Mouse (Mus musculus) thymus, postnatal 0 days (tissue): Measurements from ENCODE around the gene Fam222b. TPM values are rescaled to one million over a fixed set of nuclear protein-coding genes. Genes with fewer than 3 reads are reported as not detected.

Source experiments
- DNase-seq: peaks from one replicate; pipeline ENCODE4 v3.0.0-alpha.2; 2015; ENCODE audit warnings: low spot score
- polyA plus RNA-seq: library from polyadenylated mRNA; unstranded; fragments of >200 nt; fragmentation: Nextera tagmentation; extraction: Ambion mirVana; gene quantifications from 2 replicates; pipeline ENCODE4 v1.2.1, GENCODE M21; 2015

Fam222b gene
- polyA plus RNA-seq, 1 experiment from 2014 or later = 6.1 TPM

GRCm38 (mm10) chr11:78087756-78088281 lies 6.6 kb upstream of the Fam222b start:
- DNase-seq = no peak

GRCm38 (mm10) chr11:78094137-78094503 lies 340 bp upstream of the Fam222b start:
- DNase-seq = no peak

- DNase-seq = no peak
Measured at GRCm38 (mm10) chr11:78095144-78095516, 670 bp downstream of the Fam222b start.

- DNase-seq = no peak
Measured at GRCm38 (mm10) chr11:78097077-78097476, 2.6 kb downstream of the Fam222b start.

- no peak for DNase-seq
Measured at GRCm38 (mm10) chr11:78100746-78101145, 6.3 kb downstream of the Fam222b start.

GRCm38 (mm10) chr11:78102142-78102541 lies 7.7 kb downstream of the Fam222b start:
- DNase-seq = no peak

- no peak for DNase-seq
Measured at GRCm38 (mm10) chr11:78102958-78103747, 8.7 kb downstream of the Fam222b start.

GRCm38 (mm10) chr11:78104501-78104900 lies 10.0 kb downstream of the Fam222b start:
- no peak for DNase-seq

GRCm38 (mm10) chr11:78113616-78114015 lies 19.2 kb downstream of the Fam222b start:
- no peak for DNase-seq

GRCm38 (mm10) chr11:78114676-78115366 lies 20.4 kb downstream of the Fam222b start:
- no peak for DNase-seq

GRCm38 (mm10) chr11:78115367-78116145 lies 21.1 kb downstream of the Fam222b start:
- DNase-seq = peak; percentile 87

GRCm38 (mm10) chr11:78116146-78116410 lies 21.6 kb downstream of the Fam222b start:
- DNase-seq = no peak

- DNase-seq = no peak
Measured at GRCm38 (mm10) chr11:78118467-78118866, 24.0 kb downstream of the Fam222b start.

GRCm38 (mm10) chr11:78119898-78120297 lies 25.4 kb downstream of the Fam222b start:
- DNase-seq = no peak

GRCm38 (mm10) chr11:78121176-78121575 lies 26.7 kb downstream of the Fam222b start:
- no peak for DNase-seq

- no peak for DNase-seq
Measured at GRCm38 (mm10) chr11:78122815-78123214, 28.4 kb downstream of the Fam222b start.

GRCm38 (mm10) chr11:78123782-78124181 lies 29.3 kb downstream of the Fam222b start:
- DNase-seq = no peak

- DNase-seq = no peak
Measured at GRCm38 (mm10) chr11:78125691-78126090, 31.2 kb downstream of the Fam222b start.

GRCm38 (mm10) chr11:78126739-78127138 lies 32.3 kb downstream of the Fam222b start:
- DNase-seq = no peak

GRCm38 (mm10) chr11:78129458-78129857 lies 35.0 kb downstream of the Fam222b start:
- no peak for DNase-seq

- DNase-seq = no peak
Measured at GRCm38 (mm10) chr11:78133915-78134314, 39.5 kb downstream of the Fam222b start.

GRCm38 (mm10) chr11:78134344-78134743 lies 39.9 kb downstream of the Fam222b start:
- DNase-seq = no peak
